Mouse (Mus musculus) Patski (cell line): ENCODE data around the gene Sgk1. TPM values are rescaled to one million over a fixed set of nuclear protein-coding genes. Genes with fewer than 3 reads are reported as not detected.

ENCODE experiments used
- ATAC-seq: fragments of 100-300 bp; one replicate; pipeline ENCODE4 v1.8.0; 2021
- CTCF ChIA-PET: fragments of 350-600 bp; sonication (Branson Sonifier 250); formaldehyde crosslinking; loops from one replicate; lab custom pipeline; 2022; ENCODE audit warnings: inconsistent platforms; lab: Charles Lee
- POLR2A ChIA-PET: fragments of 350-600 bp; sonication (Branson Sonifier 250); formaldehyde crosslinking; loops from one replicate; lab custom pipeline; 2022; ENCODE audit warnings: antibody characterized with exemption, inconsistent platforms; lab: Charles Lee
- DNase-seq: peaks from one replicate; pipeline ENCODE4 v3.0.0-alpha.2; 2011; ENCODE audit warnings: low read depth, low spot score
- H3K27me3 ChIP-seq: fragments of 371-371 bp; one replicate; pipeline ENCODE4 v1.5.1; 2021
- CTCF ChIP-seq: fragments of 100-300 bp; IDR thresholded peaks from one replicate; pipeline ENCODE4 v1.5.1; 2021
- in situ Hi-C: fragments of 300-500 bp; cut with MboI; formaldehyde crosslinking; loops from 3 replicates; pipeline ENCODE4 v1.11.1; 2018; ENCODE audit warnings: low pct_unique_long_range_greater_than_20kb, mixed read lengths
- polyA plus RNA-seq: library from polyadenylated mRNA; unstranded; gene quantifications from one replicate; pipeline ENCODE4 v1.2.3, GENCODE M21; 2021

Gene Sgk1
- polyA plus RNA-seq, 1 experiment from 2014 or later, result 123 TPM

DNA sequence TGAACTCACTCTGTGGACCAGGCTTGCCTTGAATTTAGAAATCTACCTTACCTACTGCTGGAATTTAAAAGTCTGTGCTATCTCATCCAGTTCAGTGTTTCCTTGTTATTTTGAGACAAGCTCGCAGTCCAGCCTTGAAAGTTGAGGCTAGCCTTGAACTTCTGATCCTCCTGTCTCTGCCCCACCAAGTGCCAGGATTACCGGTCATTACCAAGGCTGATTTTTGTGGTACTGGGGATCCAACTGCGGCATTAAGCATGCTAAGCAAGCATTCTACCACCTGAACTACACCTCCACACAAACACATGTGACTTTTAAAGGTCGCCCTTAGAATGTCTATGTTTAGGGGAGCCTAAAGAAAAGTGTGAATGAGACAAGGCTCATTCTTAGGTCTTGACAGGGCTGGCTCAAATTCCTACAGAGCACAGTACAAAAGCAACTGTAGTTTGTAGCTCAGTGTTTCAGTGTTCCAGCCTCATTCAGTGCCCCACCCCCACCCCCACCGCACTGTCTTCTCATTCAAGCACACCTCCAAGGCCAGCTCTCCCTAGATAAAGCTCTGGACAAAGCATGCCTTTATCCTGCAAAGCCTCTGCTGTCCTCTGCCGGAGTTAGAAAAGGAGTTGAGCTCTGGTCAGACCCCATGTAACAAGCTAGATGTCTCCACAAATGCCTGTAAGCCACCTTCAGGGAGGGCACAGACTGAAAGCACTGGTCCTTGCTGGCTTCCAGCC, 36.2 kb downstream of the Sgk1 start:
- CTCF ChIA-PET, result interaction anchor here (0.7 kb wide), 1 partner anchor 16 kb away, joined by 3 read pairs; no protein-coding TSS in a partner anchor
- POLR2A ChIA-PET, result interaction anchor here (0.5 kb wide), 1 partner anchor 15 kb away, joined by 3 read pairs; no protein-coding TSS in a partner anchor
- DNase-seq (no peak), ATAC-seq (no peak)
- no peak for TF ChIP-seq CTCF
- in situ Hi-C loops, result no loop called here
- no peaks in the 10 kb centered on the region for H3K27me3 ChIP-seq

DNA sequence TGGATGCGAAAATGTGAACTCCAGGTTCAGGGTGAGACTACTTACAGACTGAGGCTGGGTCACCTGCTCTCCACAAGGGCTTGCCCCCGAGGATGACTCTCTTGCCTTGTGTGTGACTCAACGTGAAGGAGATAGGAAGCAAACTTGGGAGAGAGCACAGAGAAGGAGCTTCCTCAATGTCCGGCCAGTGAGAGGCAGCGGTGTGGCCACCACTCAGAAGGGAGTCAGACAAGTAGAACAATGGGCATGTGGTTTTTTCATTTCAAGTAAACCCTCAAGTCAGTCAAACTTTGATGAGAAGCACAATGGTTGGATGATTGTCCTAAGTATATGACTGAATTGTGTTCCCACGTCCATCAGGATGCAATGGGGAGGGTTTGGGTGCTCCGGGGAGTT, 36.8 kb downstream of the Sgk1 start:
- ChIA-PET POLR2A (interaction anchor here (0.5 kb wide), 1 partner anchor 15 kb away, joined by 3 read pairs; no protein-coding TSS in a partner anchor), CTCF (no interaction called here)
- ATAC-seq (no peak), DNase-seq (no peak)
- in situ Hi-C loops, result no loop called here
- TF ChIP-seq CTCF, result no peak
- no peaks in the 10 kb centered on the region for H3K27me3 ChIP-seq

DNA sequence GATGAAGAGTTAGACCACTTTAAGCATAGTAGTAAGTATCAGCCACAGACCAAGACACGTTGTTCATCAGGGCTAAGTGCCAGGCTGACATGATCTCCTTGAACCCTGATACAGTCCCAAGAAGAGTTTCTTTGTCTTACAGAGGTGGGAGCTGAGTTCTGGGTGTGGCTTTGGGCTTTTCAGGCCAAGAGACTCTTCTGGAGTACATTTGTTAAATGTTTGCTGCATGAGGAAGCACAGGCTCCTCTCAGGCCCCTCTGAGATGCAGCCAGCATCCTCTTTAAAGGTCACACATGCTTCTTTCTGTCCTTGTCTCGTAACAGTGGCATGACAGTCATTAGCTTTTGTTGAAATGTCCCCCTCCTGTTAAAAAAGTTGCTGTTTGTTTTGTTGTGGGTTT, 38.6 kb downstream of the Sgk1 start:
- TF ChIP-seq CTCF, result no peak
- CTCF ChIA-PET, result no interaction called here
- ATAC-seq (no peak), DNase-seq (no peak)
- POLR2A ChIA-PET, result no interaction called here
- H3K27me3 ChIP-seq, result no peaks in the 10 kb centered on the region
- in situ Hi-C loops, result no loop called here

DNA sequence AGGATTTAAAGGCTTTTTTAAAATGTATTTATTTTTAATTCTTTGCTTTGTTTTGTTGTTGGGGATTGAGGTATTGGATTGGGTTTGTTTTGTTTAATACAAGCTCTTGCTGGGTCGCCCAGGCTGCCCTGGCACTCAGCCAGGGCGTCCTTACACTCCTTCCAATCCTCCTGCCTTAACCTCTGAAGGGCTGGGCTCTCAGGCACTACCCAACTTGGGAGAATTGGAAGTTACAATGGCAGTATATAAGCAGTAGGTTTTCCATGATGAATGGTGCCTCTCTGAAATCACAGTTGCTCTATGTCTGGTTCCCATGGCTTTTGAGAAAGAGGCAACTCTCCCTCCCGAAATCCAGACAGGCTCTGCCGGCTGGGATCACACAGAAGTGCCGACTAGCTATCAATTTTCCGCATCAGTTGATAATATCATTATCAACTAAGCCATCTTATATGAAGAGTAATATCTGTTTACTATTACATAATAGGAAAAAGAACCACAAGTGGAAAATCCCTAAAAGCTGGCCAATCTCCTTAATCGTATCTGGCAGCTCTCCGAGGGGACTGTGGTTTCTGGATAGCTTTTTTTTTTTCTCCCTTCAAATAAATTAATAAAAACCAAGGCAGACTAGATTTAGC, 40.8 kb downstream of the Sgk1 start:
- CTCF ChIA-PET, result interaction anchor here (0.8 to 1.3 kb wide), 4 partner anchors 9 to 70 kb away, joined by 3 to 5 read pairs (median 3); no protein-coding TSS in a partner anchor
- POLR2A ChIA-PET, result interaction anchor here (0.9 to 1.5 kb wide), 2 partner anchors 9 to 45 kb away, joined by 3 read pairs; no protein-coding TSS in a partner anchor
- DNase-seq (peak; percentile 35), ATAC-seq (no peak)
- H3K27me3 ChIP-seq, result no peaks in the 10 kb centered on the region
- no peak for TF ChIP-seq CTCF
- in situ Hi-C loops, result no loop called here

DNA sequence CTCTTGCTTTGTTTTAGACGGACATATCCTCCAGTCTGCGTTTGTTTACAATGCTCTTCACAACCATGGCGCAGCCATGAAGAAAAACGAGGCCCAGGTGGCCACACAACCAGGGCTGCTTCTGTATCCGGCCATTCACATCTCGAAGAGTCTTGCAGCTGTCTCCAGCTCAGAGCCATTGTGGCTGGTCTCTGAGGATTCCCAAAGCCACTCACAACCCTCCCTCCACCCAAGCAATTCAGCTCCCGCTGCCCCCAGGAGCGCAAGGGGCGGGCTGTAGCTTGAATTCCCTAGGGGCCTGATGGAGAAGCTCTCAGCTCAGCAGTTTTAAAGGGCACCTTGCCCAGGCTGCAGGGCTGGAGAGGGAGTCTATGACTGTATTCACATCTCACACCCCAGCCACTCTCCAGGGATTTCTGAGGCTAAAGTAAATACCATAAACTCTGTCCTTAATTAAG, 41.5 kb downstream of the Sgk1 start:
- POLR2A ChIA-PET, result interaction anchor here (0.5 to 1.5 kb wide), 3 partner anchors 9 to 44 kb away, joined by 3 read pairs; no protein-coding TSS in a partner anchor
- no peaks in the 10 kb centered on the region for H3K27me3 ChIP-seq
- no peak for DNase-seq
- TF ChIP-seq CTCF, result no peak
- CTCF ChIA-PET, result interaction anchor here (1.0 to 1.3 kb wide), 3 partner anchors 13 to 69 kb away, joined by 3 to 5 read pairs (median 3); no protein-coding TSS in a partner anchor
- in situ Hi-C loops, result no loop called here
- ATAC-seq, result no peak

DNA sequence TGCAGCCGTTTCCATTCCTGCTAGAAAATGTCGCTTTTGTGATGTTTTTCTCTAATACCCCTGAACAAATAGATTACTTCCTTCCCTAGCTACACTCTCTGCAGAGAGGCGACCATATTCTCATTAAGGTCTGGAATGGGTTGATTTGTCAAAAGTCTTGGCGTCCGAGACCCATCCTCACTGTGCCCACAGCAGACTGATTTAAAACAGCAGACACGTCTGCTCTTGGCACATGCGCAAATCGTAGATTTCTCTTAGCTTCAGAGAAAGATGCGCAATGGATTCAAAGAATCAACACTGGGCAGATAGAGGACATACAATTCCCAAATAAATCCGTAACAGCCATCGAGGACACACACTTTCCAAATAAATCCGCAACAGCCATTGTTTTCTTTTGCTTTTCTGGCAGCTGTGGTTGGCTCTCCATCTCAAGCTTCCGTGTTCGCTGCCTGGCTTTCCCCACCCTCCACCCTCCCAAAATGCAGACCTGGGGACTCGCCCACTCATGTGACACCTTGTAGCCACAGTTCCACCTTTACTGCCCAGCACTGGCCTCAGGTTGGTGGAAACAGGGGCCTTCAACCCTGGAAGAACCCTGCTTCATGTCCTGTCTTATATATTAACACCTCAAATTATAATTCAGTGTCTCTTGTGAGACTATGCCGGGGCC, 42.2 kb downstream of the Sgk1 start:
- no peak for ATAC-seq
- in situ Hi-C loops, result no loop called here

DNA sequence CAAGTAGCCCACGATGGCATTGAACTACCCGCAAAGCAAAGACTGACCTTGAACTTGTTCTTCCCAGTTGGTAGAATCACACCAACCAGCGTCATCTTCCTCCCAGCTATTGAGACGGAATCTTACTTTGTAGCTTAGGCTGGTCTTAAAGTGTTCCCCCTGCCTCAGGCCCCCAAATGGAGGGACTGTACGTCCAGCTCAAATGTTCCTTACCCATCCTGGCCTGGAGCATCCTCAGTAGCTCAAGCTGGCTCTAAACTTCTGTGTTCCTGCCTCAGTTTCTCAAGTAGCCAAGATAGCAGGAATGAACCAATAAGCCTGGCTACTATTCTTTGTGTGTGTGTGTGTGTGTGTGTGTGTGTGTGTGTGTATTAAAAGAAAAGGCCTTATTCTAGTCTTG, 45.0 kb downstream of the Sgk1 start:
- in situ Hi-C loops, result no loop called here
- POLR2A ChIA-PET, result interaction anchor here (0.6 kb wide), 1 partner anchor 11 kb away, joined by 3 read pairs; no protein-coding TSS in a partner anchor
- DNase-seq, result no peak
- CTCF ChIA-PET, result interaction anchor here (1.4 kb wide), 1 partner anchor 15 kb away, joined by 3 read pairs; no protein-coding TSS in a partner anchor
- no peak for TF ChIP-seq CTCF
- no peaks in the 10 kb centered on the region for H3K27me3 ChIP-seq
- ATAC-seq, result no peak

More for the DNA sequence above, 42.2 kb downstream of the Sgk1 start:
- DNase-seq, result no peak
- POLR2A ChIA-PET, result interaction anchor here (0.5 to 1.5 kb wide), 2 partner anchors 8 to 34 kb away, joined by 3 read pairs; no protein-coding TSS in a partner anchor
- TF ChIP-seq CTCF, result no peak
- CTCF ChIA-PET, result interaction anchor here (1.0 to 1.3 kb wide), 2 partner anchors 57 to 69 kb away, joined by 3 read pairs; no protein-coding TSS in a partner anchor
- H3K27me3 ChIP-seq, result no peaks in the 10 kb centered on the region

DNA sequence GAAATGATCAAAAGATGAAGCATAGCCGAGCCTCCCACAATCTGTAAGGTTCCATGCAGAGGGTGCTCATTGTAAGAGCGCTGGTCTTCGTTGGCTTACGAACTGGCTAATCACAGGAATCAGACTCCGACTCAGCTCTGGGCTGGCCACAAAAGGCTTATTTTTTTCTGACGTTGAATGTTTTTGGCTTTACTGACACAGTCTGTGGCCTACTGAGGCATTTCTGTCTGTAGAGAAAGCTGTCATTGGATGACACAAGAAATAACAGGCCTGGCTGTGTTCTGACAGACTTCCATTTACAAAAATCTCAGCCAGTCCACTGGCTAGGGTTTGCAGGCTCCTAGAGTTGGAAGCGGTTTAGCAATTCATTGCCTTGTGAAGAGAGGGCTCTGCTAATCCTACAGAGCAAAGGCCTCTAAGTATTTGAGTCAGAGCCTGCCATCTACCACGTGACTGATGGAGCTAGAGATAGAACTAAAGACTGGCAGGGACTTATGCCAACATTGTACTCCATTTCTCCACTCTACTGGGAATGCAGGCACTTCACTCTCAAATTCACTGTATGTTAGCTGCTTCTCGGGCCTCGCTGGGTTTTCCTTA, 48.9 kb downstream of the Sgk1 start:
- TF ChIP-seq CTCF, result no peak
- in situ Hi-C loops, result no loop called here
- no peak for ATAC-seq
- no peak for DNase-seq
- H3K27me3 ChIP-seq, result no peaks in the 10 kb centered on the region
- ChIA-PET CTCF (interaction anchor here (1.5 kb wide), 1 partner anchor 9 kb away, joined by 3 read pairs; no protein-coding TSS in a partner anchor), POLR2A (no interaction called here)

DNA sequence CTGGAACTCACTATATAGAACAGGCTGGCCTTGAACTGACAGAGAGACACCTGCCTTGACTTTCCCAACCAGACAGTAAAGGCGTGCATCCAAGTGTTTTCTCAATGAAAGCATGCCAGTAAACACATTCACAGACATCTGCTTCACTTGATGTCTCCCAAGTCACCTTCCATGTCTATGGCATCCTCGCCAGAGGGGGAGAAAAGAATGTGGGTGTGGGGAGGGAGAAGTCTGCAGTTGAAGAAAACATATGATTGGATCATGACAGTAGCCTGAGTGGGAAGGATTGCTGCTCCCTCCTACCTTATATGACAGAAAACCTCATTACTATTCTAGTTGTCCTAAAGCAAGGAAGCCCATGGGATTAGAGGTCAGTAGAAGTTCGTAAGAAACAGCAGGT, 50.8 kb downstream of the Sgk1 start:
- ChIA-PET POLR2A (interaction anchor here (1.1 kb wide), 1 partner anchor 9 kb away, joined by 3 read pairs; no protein-coding TSS in a partner anchor), CTCF (no interaction called here)
- no peak for ATAC-seq
- no peak for TF ChIP-seq CTCF
- in situ Hi-C loops, result no loop called here
- H3K27me3 ChIP-seq, result no peaks in the 10 kb centered on the region
- DNase-seq, result no peak

DNA sequence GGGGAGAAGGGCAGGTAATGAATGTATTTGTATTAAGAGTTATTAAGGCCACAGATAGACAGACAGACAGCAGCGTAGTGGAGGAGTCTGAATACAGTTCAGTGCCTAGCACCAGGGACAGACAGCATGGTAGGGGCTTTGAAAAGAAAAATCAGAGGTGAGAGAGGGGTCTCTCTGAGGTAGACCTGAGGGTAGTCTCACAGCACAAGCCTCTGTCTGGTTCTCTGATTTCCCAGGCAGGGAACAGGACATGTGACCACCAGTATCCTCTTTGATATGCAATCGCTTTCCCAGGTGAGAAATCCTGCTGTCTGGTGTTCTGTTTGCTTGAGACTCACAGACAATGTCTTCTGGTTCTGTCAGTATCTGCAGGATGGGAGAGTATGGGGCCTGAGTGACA, 52.8 kb downstream of the Sgk1 start:
- TF ChIP-seq CTCF, result no peak
- no peak for DNase-seq
- ATAC-seq, result no peak
- in situ Hi-C loops, result no loop called here
- ChIA-PET POLR2A (no interaction called here), CTCF (no interaction called here)
- no peaks in the 10 kb centered on the region for H3K27me3 ChIP-seq
